In the genomic region with DNA sequence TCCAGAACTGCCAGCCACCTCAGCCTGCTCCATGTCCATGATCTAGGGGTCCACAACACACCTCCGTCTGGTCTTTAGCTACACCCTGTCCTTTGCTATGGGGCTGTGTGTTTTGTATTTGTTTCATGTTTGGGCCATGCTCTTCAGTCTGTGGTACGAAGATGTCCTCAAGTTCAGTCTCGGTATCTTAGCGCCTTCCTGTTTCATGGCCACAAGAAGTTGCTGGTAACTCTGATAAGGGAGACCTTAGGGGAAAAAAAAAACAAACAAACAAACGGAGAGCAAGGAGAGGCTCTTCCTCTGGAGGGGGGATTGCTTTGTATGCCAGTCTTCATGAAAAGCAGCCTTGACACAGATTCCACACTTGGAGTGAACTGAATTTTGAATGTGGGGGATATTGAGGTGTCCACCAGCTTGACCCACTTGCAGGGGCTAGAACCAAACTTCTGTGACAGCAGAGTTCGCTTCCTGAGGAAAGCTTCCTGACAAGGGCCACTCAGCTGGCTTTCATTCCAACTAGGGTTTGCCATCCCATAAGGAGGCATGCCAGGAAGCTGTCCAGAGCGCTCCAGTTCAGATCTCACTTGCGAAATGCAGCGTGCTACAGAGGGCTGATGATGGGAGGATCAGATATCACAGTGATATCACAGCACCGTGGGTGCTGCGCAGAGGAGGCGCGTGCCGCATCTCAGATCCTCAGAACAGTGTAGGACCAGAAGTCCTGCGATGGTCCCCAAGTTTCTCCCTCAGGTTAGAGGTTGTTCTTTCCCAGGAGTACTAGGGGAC, we compare ENCODE assay signal across 11 mouse cellular contexts.
DNase-seq lines count a peak whose midpoint lies in the region; ATAC-seq and TF ChIP-seq lines count a peak whose summit lies in the region.
"Had no signal": no experiment of that assay in that cellular context is flagged by ENCODE, and none has a peak within 500 bp of the region (broad histone marks: within the 10 kb centered on the region; RNA-seq: fewer than 3 reads in every experiment).

No protein-coding gene starts in this region.

- H3K4me3 ChIP-seq in lung, embryonic 14.5 days (ENCODE audit: low read depth, low read length) = no peak overlapping the region
- no peak overlapping the region for H3K4me3 ChIP-seq in hindbrain, embryonic 14.5 days (replicated peaks; ENCODE audit: low read length)
- H3K4me3 ChIP-seq in midbrain, embryonic 14.5 days (replicated peaks; ENCODE audit: low read depth, low read length) = no peak overlapping the region
- H3K4me3 ChIP-seq: neural tube, embryonic 12.5 days had no signal

- H3K9me3 ChIP-seq in lung, embryonic 14.5 days (ENCODE audit: low read depth, low read length) = no peaks in the 10 kb centered on the region
- no peaks in the 10 kb centered on the region for H3K9me3 ChIP-seq in hindbrain, embryonic 14.5 days (ENCODE audit: control insufficient read depth, low read length)
- H3K9me3 ChIP-seq in midbrain, embryonic 14.5 days (ENCODE audit: control insufficient read depth, low read length) = no peaks in the 10 kb centered on the region
- H3K9me3 ChIP-seq: neural tube, embryonic 12.5 days had no signal

- H3K27me3 ChIP-seq in lung, embryonic 14.5 days (ENCODE audit: insufficient read depth, low read length) = no peaks in the 10 kb centered on the region
- H3K27me3 ChIP-seq in hindbrain, embryonic 14.5 days (ENCODE audit: control insufficient read depth, insufficient read depth, low read length) = no peaks in the 10 kb centered on the region
- H3K27me3 ChIP-seq in midbrain, embryonic 14.5 days (ENCODE audit: control insufficient read depth, insufficient read depth, low read length) = no peaks in the 10 kb centered on the region

- H3K9ac ChIP-seq in lung, embryonic 14.5 days = no peak overlapping the region
- no peak overlapping the region for H3K9ac ChIP-seq in hindbrain, embryonic 14.5 days
- H3K9ac ChIP-seq in midbrain, embryonic 14.5 days (replicated peaks; ENCODE audit: low read length) = no peak overlapping the region
- H3K9ac ChIP-seq: neural tube, embryonic 12.5 days had no signal

- H3K36me3 ChIP-seq in lung, embryonic 14.5 days (ENCODE audit: insufficient read depth) = no peaks in the 10 kb centered on the region
- no peaks in the 10 kb centered on the region for H3K36me3 ChIP-seq in hindbrain, embryonic 14.5 days (replicated peaks; ENCODE audit: control insufficient read depth, insufficient read depth)
- H3K36me3 ChIP-seq in midbrain, embryonic 14.5 days (ENCODE audit: control insufficient read depth, insufficient read depth, low read length) = no peaks in the 10 kb centered on the region
- H3K36me3 ChIP-seq: G1E; neural tube, embryonic 12.5 days had no signal

- no peak overlapping the region for H3K27ac ChIP-seq in lung, embryonic 14.5 days (ENCODE audit: low read depth)
- peak overlapping the region; percentile 76 for H3K27ac ChIP-seq in hindbrain, embryonic 14.5 days
- 0 out of 2 replicates have a peak overlapping the region, but pooled peaks have one; percentile 26 for H3K27ac ChIP-seq in midbrain, embryonic 14.5 days (replicated peaks; ENCODE audit: low read depth, low read length)

- no peak overlapping the region for H3K4me2 ChIP-seq in lung, embryonic 14.5 days
- H3K4me2 ChIP-seq in hindbrain, embryonic 14.5 days (replicated peaks) = no peak overlapping the region
- H3K4me2 ChIP-seq in midbrain, embryonic 14.5 days (ENCODE audit: low read length) = no peak overlapping the region
- H3K4me2 ChIP-seq: neural tube, embryonic 12.5 days had no signal

- TF ChIP-seq CTCF in lung, embryonic 14.5 days (IDR thresholded peaks at IDR 0.05; ENCODE audit: low read depth) = no peak

- DNase-seq in lung, embryonic 14.5 days = peak; percentile 56
- DNase-seq in lung, postnatal 25 days (ENCODE audit: low spot score) = no peak
- DNase-seq in hindbrain, embryonic 14.5 days (ENCODE audit: low spot score) = no peak
- no peak for DNase-seq in midbrain, embryonic 14.5 days
- no peak for DNase-seq in right cerebral cortex, postnatal 14 days
- DNase-seq in spleen, adult 12 weeks (ENCODE audit: low spot score) = no peak
- DNase-seq: adrenal gland, postnatal 10 days; heart, postnatal 10 days had no signal

- peaks cover 28% of the 10 kb centered on the region for H3K4me1 ChIP-seq in lung, embryonic 14.5 days (ENCODE audit: insufficient read depth)
- H3K4me1 ChIP-seq in hindbrain, embryonic 14.5 days (replicated peaks; ENCODE audit: control insufficient read depth, insufficient read depth, low read length) = peaks cover 35% of the 10 kb centered on the region
- peaks cover 35% of the 10 kb centered on the region for H3K4me1 ChIP-seq in midbrain, embryonic 14.5 days (ENCODE audit: control insufficient read depth, insufficient read depth, low read length)

- 57% methylated on average over 15 of the region's 15 CpGs for WGBS in lung, embryonic 14.5 days
- 84% methylated on average over 15 of the region's 15 CpGs for WGBS in hindbrain, embryonic 14.5 days
- 90% methylated on average over 15 of the region's 15 CpGs for WGBS in midbrain, embryonic 14.5 days

- ATAC-seq in lung, embryonic 14.5 days (ENCODE audit: insufficient read depth) = peak; percentile 45; the same call in 1 of the 2 replicates
- peak; percentile 64 for ATAC-seq in common myeloid progenitor, adult 5-6 weeks (replicated peaks; ENCODE audit: low read depth, poor library complexity, severe bottlenecking)
- ATAC-seq in hindbrain, embryonic 14.5 days (ENCODE audit: low FRiP score) = no peak
- ATAC-seq in midbrain, embryonic 14.5 days (ENCODE audit: low FRiP score, low TSS enrichment) = no peak

Comparison
In these comparisons a context has a peak if more than half of its experiments do, and no peak if none do; other contexts are left out.
1. ATAC-seq: peak in lung, embryonic 14.5 days (single experiment) and common myeloid progenitor, adult 5-6 weeks (single experiment); none in hindbrain, embryonic 14.5 days (single experiment) and midbrain, embryonic 14.5 days (single experiment).